Mouse (Mus musculus): ENCODE measurements around the gene 2310033P09Rik. TPM values are rescaled to one million over a fixed set of nuclear protein-coding genes. Genes with fewer than 3 reads are reported as not detected.
A peak's percentile ranks its signal among the peaks of the same experiment; 100 is the strongest.

The 2310033P09Rik gene
- 10 to 100 TPM; 16.8 to 35.6 (median 21.2) TPM for total RNA-seq (2018; cell fraction: chromatin; rRNA removed)
- 10 to 100 TPM; 14.8 to 21.8 (median 19.4) TPM for total RNA-seq (2018; cell fraction: cytosol; rRNA removed)
- total RNA-seq (2018; cell fraction: nucleus; rRNA removed): 10 to 100 TPM in 25 of 26 experiments, 1 to 10 TPM in 1; 9.3 to 24.0 (median 16.8) TPM
- polyA plus RNA-seq (2018): 17.8 to 25.4 TPM (median 20.3 TPM) in 3 replicates

GRCm38 (mm10) chr11:59208153-59208831, at the start of gene 2310033P09Rik:
Gene 2310033P09Rik (plus strand): TSS chr11:59208321.
- Histone ChIP-seq H3K79me2 (ENCODE audit: inconsistent target) (peaks cover 55% of the 10 kb centered on the region), H3K4me3 (ENCODE audit: inconsistent target) (peak within 1 kb of the TSS; percentile 37), H3K27ac (peak within 1 kb of the TSS; percentile 52; the same call in 1 of the 2 replicates), H3K36me3 (ENCODE audit: inconsistent target) (peaks cover 46% of the 10 kb centered on the region)
- 2% methylated on average over 64 of the region's 67 CpGs for WGBS (ENCODE audit: missing documents)

DNA sequence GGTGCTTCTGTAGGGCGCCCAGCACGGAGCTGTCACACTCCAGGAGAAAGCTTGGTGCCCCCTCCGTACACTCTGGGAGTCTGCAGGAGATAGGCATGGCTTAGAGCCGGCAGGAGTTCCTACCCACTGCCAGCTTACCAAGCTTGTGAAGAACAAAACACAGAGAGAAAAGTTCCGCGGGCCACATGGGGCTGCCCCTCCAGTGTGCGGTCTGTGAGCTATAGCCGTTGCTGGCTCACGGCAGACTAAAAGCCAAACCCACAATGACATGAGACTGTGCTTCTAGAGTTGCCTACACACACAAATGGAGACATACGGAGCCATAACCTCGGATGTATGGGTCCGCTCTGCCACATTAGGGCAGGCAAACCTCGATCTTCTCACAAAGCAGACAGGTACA, 49.0 kb upstream of the 2310033P09Rik start:
- Histone ChIP-seq H3K36me3 (ENCODE audit: inconsistent target) (peaks cover 20% of the 10 kb centered on the region; the same call in 1 of the 2 replicates), H3K79me2 (ENCODE audit: inconsistent target) (no peaks in the 10 kb centered on the region; the same call in 1 of the 2 replicates), H3K27ac (no peak overlapping the region), H3K4me3 (ENCODE audit: inconsistent target) (no peak overlapping the region)
- 92% methylated on average over 9 of the region's 13 CpGs for WGBS (ENCODE audit: missing documents)

DNA sequence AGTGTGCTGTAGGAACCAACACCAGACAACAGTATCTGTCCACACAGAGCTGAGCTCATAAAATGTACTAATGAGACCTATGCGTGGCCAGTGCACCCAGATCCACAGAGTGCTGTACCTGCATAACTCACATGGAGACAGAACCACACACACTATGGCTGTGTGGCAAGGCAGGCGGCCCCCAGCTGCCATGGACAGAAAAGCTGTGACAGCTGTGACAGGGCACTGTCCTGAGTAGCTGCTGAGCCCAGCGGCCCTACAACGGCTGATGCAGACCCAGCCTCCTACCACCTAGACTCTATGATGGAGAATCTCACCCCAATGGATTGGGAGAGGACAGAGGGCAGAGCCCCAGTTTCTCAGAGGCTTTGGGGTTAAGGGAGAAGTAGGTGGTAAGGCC, 48.6 kb upstream of the 2310033P09Rik start:
- H3K36me3 ChIP-seq (ENCODE audit: inconsistent target): peaks cover 20% of the 10 kb centered on the region; the same call in 1 of the 2 replicates

GRCm38 (mm10) chr11:59161398-59161797, 46.7 kb upstream of the 2310033P09Rik start:
- H3K27ac ChIP-seq: no peak overlapping the region
- H3K4me3 ChIP-seq (ENCODE audit: inconsistent target): no peak overlapping the region
- H3K36me3 ChIP-seq (ENCODE audit: inconsistent target): peaks cover 13% of the 10 kb centered on the region; the same call in 1 of the 2 replicates
- 94% methylated on average over 5 of the region's 5 CpGs for WGBS (ENCODE audit: missing documents)
- H3K79me2 ChIP-seq (ENCODE audit: inconsistent target): no peaks in the 10 kb centered on the region; the same call in 1 of the 2 replicates

More for the DNA sequence above, 48.6 kb upstream of the 2310033P09Rik start:
- H3K4me3 ChIP-seq (ENCODE audit: inconsistent target): no peak overlapping the region
- no peak overlapping the region for H3K27ac ChIP-seq
- H3K79me2 ChIP-seq (ENCODE audit: inconsistent target): no peaks in the 10 kb centered on the region; the same call in 1 of the 2 replicates
- 98% methylated on average over 4 of the region's 4 CpGs for WGBS (ENCODE audit: missing documents)

DNA sequence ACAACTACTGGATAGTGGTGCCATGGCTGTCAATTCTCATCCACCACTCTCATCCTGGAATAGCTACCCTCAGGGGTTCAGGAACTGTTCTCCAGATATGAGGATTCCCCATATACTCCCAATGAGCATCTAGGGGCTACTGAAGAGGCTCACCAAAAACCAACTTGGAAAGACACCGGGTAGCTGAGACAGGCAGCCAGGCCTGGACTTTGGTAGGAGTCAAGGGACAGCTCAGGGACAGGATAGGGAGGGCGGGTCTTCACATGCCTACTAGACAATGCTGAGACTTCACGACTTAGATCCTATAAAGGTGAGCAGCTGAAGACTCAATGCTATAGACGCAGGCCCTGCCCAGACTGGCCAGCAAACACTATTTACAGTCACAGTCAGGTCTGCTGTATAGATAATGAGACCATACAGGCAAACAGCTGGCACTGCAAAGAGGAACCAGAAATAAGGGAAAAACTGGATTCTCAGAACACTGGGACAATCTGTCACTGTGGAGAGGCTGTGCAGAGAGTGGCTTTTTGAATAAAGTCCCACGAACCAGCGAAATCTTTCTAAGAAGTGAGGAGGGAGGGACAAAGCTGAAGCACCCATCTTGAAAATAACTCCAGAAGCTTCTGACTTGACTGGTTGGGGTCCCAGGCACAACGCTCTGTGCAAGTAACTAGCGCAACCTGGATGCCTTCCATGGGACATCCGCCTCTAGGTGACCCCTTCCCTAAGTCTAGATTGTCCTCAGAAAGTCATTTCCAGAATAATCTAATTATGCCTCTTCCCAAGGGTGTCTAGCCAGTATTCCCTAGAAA, 45.5 kb upstream of the 2310033P09Rik start:
- 55% methylated on average over 9 of the region's 9 CpGs for WGBS (ENCODE audit: missing documents)
- Histone ChIP-seq H3K79me2 (ENCODE audit: inconsistent target) (no peaks in the 10 kb centered on the region; the same call in 1 of the 2 replicates), H3K36me3 (ENCODE audit: inconsistent target) (0 out of 2 replicates have a peak, but pooled peaks cover 6% of the 10 kb centered on the region), H3K27ac (peak overlapping the region; percentile 35), H3K4me3 (ENCODE audit: inconsistent target) (peak overlapping the region; percentile 55)

- WGBS (ENCODE audit: missing documents): 3% methylated on average over 68 of the region's 68 CpGs
- H3K27ac ChIP-seq: peak within 1 kb of the TSS; percentile 72
- H3K4me3 ChIP-seq (ENCODE audit: inconsistent target): peak within 1 kb of the TSS; percentile 55
- H3K36me3 ChIP-seq (ENCODE audit: inconsistent target): 0 out of 2 replicates have a peak, but pooled peaks cover 3% of the 10 kb centered on the region
- H3K79me2 ChIP-seq (ENCODE audit: inconsistent target): no peaks in the 10 kb centered on the region; the same call in 1 of the 2 replicates
Observed at GRCm38 (mm10) chr11:59163255-59164236, 44.6 kb upstream of the 2310033P09Rik start, which contains the start of gene Iba57. Gene Iba57 (minus strand): TSS chr11:59163739.

DNA sequence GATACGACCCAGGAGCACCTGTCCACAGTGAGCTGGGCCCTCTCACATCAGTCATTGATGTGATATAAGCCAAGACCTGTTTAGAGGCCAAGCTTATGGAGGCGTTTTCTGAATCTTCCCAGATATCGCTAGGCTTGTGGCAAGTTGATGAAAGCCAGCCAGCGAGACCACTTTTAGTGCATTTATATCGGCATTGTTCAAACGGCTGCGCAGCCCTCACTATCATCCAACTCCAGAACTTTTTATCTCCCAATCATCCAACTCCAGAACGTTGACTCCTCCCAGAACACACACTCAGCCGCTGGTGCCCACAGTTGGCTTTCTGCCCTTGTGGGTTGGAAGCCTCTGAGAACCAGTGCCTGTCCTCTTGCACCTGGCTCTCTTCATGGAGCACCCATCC, 43.7 kb upstream of the 2310033P09Rik start:
- Histone ChIP-seq H3K79me2 (ENCODE audit: inconsistent target) (no peaks in the 10 kb centered on the region; the same call in 1 of the 2 replicates), H3K36me3 (ENCODE audit: inconsistent target) (no peaks in the 10 kb centered on the region), H3K27ac (peak overlapping the region; percentile 72), H3K4me3 (ENCODE audit: inconsistent target) (peak overlapping the region; percentile 35; the same call in 1 of the 2 replicates)
- 86% methylated on average over 9 of the region's 9 CpGs for WGBS (ENCODE audit: missing documents)

GRCm38 (mm10) chr11:59165616-59166241, 42.4 kb upstream of the 2310033P09Rik start:
- 84% methylated on average over 1 of the region's 2 CpGs for WGBS (ENCODE audit: missing documents)
- H3K27ac ChIP-seq: 0 out of 2 replicates have a peak overlapping the region, but pooled peaks have one; percentile 5

DNA sequence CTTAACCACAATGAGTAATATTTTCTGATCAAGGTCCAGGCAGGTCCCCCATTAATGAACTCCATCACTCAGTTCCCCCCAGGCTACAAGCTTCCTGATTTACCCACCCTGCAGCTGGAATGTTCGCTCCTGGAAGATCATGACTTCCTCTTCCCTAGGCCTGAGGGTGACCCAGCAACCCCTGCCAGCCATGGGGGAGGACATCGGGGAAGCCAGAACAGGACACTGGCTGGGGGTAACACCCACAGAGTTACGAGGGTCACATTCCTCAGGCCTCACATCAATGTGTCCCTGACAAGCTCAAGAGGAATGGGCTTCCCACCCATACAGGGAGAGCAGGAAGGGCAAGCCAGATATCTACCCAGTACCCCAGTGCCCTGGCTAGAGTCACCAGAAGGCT, 38.3 kb upstream of the 2310033P09Rik start:
- H3K4me3 ChIP-seq (ENCODE audit: inconsistent target): no peak overlapping the region
- WGBS (ENCODE audit: missing documents): 74% methylated on average over 3 of the region's 3 CpGs

More at GRCm38 (mm10) chr11:59165616-59166241, 42.4 kb upstream of the 2310033P09Rik start:
- no peak overlapping the region for H3K4me3 ChIP-seq (ENCODE audit: inconsistent target)
- H3K36me3 ChIP-seq (ENCODE audit: inconsistent target): no peaks in the 10 kb centered on the region
- H3K79me2 ChIP-seq (ENCODE audit: inconsistent target): no peaks in the 10 kb centered on the region; the same call in 1 of the 2 replicates

GRCm38 (mm10) chr11:59170549-59170948, 37.6 kb upstream of the 2310033P09Rik start:
- Histone ChIP-seq H3K4me3 (ENCODE audit: inconsistent target) (no peak overlapping the region), H3K36me3 (ENCODE audit: inconsistent target) (no peaks in the 10 kb centered on the region), H3K79me2 (ENCODE audit: inconsistent target) (no peaks in the 10 kb centered on the region), H3K27ac (no peak overlapping the region)
- WGBS (ENCODE audit: missing documents): 90% methylated on average over 4 of the region's 4 CpGs

More for the DNA sequence above, 38.3 kb upstream of the 2310033P09Rik start:
- no peaks in the 10 kb centered on the region for H3K79me2 ChIP-seq (ENCODE audit: inconsistent target)
- no peaks in the 10 kb centered on the region for H3K36me3 ChIP-seq (ENCODE audit: inconsistent target)
- no peak overlapping the region for H3K27ac ChIP-seq

DNA sequence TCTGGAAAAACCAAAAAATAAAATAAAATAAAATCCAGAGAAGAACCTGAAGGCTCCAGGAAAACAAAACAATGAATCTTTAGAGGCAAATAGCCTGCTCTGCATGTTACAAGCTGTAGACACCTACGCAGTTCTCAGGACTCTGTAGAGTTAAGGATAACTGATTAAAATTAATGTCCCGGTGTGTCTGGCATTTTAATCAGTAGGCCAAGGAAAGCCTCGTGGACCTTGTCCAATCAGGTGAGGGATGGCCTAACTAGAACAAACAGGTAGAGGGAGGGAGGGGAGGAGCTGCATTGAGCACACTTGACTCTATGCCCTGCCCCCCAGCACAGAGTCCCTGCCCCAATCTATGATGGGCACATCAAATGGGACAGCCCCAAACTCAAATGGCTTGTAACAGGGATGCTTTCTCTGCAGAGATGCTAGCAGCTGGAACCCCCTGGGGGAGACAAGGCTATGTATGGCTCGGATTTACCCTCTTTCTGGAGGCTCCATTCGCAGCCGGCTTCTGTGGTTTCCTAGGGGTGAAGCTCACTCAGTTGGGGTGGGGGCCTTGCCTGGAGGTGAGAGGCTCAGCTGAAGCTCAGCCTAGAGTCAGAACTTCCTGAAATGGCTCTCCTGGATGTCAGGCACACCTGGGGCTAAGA, 33.8 kb upstream of the 2310033P09Rik start:
- H3K27ac ChIP-seq: no peak overlapping the region
- H3K4me3 ChIP-seq (ENCODE audit: inconsistent target): no peak overlapping the region
- no peaks in the 10 kb centered on the region for H3K36me3 ChIP-seq (ENCODE audit: inconsistent target)
- no peaks in the 10 kb centered on the region for H3K79me2 ChIP-seq (ENCODE audit: inconsistent target)
- WGBS (ENCODE audit: missing documents): 80% methylated on average over 6 of the region's 6 CpGs

DNA sequence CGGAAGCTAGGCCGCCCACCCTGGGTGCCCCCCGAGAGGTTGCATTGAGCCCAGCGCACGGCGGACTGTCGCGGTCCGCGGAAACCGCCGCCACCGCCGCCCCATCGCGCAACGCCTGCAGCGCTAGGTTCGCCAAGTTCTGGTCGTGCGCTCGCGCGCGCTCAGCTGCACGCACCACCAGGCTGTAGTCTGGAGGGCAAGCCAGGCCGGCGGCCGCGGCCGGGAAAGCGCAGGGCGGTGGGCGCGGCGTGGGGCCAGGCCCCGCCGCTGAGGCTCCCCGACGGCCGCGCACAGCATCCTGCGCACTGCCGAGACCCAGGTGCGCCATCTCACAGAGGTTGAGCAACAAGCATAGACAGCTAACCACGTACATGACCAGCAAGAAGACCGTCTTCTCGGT, 31.6 kb upstream of the 2310033P09Rik start:
- Histone ChIP-seq H3K27ac (no peak overlapping the region), H3K36me3 (ENCODE audit: inconsistent target) (no peaks in the 10 kb centered on the region), H3K4me3 (ENCODE audit: inconsistent target) (no peak overlapping the region), H3K79me2 (ENCODE audit: inconsistent target) (no peaks in the 10 kb centered on the region)
- WGBS (ENCODE audit: missing documents): 2% methylated on average over 41 of the region's 48 CpGs
